Mouse (Mus musculus): ENCODE data around the gene Vmn1r60. TPM values are rescaled to one million over a fixed set of nuclear protein-coding genes. Genes with fewer than 3 reads are reported as not detected.
"Not testable (repeated sequence)": the region's sequence is repeated elsewhere in the genome, so short reads cannot be mapped to it uniquely, and the experiment has no call there.

The Vmn1r60 gene
- not detected in 2 replicates for polyA plus RNA-seq (2016; fragmentation: Nextera tagmentation; extraction: Ambion mirVana)

DNA sequence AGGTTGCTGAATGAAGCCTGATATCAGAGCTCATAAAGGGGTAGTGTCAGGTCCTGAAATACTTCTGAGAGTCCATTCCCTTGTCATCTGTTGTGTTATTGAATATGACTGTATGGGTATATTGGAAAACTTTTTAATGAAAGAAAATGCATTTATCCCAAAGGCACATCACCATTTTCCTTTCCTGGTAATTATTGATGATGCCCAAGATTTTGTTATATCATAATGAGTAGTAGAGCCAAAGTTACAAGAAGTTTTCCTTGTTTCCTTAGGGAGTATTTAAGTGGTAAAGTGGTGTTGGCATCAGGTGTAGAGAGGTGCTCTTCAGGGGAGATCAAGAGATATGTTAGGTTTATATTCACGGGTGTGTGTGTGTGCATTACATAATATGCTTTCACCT, at the start of gene Vmn1r60:
Gene Vmn1r60 (minus strand): TSS at position 101 of the 400 bp plus-strand sequence.
- H3K36me3 ChIP-seq (replicated peaks); DNase-seq (ENCODE audit: extremely low spot score, low spot score); H3K27ac ChIP-seq; H3K4me3 ChIP-seq; H3K27me3 ChIP-seq (ENCODE audit: poor library complexity, severe bottlenecking); H3K4me1 ChIP-seq: not testable (repeated sequence)
- H3K9me3 ChIP-seq: peaks cover 12% of the 10 kb centered on the region
- 94% methylated on average over 1 of the region's 1 CpGs for WGBS

DNA sequence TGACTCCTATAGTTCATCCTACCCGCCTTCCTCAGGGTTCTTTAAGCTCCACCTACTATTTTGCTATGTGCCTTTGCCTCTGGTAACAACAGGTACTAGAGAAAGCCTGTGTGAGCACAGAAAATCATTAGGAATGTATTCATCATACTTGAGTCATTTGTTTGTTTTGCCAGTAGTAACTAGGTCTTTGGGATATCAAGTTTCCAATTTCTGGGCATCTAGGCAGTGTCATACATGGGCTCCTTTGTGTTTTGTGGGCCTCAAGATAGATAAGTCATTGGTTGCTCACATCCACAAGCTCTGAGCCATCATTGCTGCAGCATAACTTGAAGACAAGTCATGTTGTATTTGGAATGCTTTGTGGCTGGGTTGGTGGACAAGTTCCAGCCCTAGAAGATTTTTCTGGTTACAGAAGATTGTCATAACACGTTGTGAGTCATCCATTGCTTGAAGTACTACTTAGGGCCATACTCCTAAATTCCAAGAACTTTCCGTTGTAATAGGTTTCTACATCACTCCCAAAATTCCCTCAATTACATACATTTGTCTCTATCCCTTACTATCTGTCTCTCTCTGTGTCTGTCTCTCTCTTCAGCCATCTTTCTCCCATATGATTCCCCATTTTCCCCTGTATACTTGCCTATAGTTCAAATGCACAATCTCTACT, 6.2 kb downstream of the Vmn1r60 start:
- 63% methylated on average over 3 of the region's 3 CpGs for WGBS
- H3K4me3 ChIP-seq; DNase-seq (ENCODE audit: extremely low spot score, low spot score); H3K27ac ChIP-seq; H3K36me3 ChIP-seq (replicated peaks); H3K27me3 ChIP-seq (ENCODE audit: poor library complexity, severe bottlenecking); H3K4me1 ChIP-seq: not testable (repeated sequence)
- H3K9me3 ChIP-seq: peaks cover 39% of the 10 kb centered on the region

DNA sequence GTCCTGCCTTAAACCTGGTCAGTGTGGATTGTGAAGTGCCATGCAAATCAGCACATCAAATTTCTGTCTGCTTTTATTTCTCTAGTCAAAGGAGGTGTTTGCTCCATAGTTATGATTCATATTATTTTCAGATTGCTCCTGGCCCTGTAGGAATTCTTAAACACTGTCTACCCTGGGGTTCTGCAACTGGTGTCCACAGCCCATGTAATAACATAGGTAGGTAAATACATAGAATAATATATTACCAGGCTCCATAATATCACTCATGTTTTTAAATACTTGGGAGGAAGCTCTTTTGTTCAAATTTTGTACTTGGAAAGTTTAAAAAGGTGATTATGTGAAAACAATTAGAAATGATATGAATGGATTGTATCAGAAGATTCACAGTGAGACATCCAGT, 53.3 kb downstream of the Vmn1r60 start, which contains the start of gene Vmn2r28:
Gene Vmn2r28 (minus strand): TSS at position 101 of the 400 bp plus-strand sequence.
- H3K36me3 ChIP-seq (replicated peaks); DNase-seq (ENCODE audit: extremely low spot score, low spot score): not testable (repeated sequence)

More for the DNA sequence above, 53.3 kb downstream of the Vmn1r60 start, which contains the start of gene Vmn2r28:
- H3K27me3 ChIP-seq (ENCODE audit: poor library complexity, severe bottlenecking); H3K4me3 ChIP-seq; H3K9me3 ChIP-seq; H3K27ac ChIP-seq; H3K4me1 ChIP-seq: not testable (repeated sequence)

Other genes starting within 250 kb of the Vmn1r60 start
- gene Gm5065, start 196.8 kb downstream of the Vmn1r60 start, polyA plus RNA-seq (2016; fragmentation: Nextera tagmentation; extraction: Ambion mirVana): not detected in 2 replicates
- not detected in 2 replicates for gene Nlrp2, start 196.3 kb downstream of the Vmn1r60 start, polyA plus RNA-seq (2016; fragmentation: Nextera tagmentation; extraction: Ambion mirVana)
- gene Vmn1r58, start 133.9 kb downstream of the Vmn1r60 start, polyA plus RNA-seq (2016; fragmentation: Nextera tagmentation; extraction: Ambion mirVana): not detected in 2 replicates
- not detected in 2 replicates for gene Vmn1r59, start 90.5 kb downstream of the Vmn1r60 start, polyA plus RNA-seq (2016; fragmentation: Nextera tagmentation; extraction: Ambion mirVana)
- gene Vmn2r28, start 53.4 kb downstream of the Vmn1r60 start, polyA plus RNA-seq (2016; fragmentation: Nextera tagmentation; extraction: Ambion mirVana): not detected in 2 replicates
- not detected in 2 replicates for gene Vmn1r61, start 66.0 kb upstream of the Vmn1r60 start, polyA plus RNA-seq (2016; fragmentation: Nextera tagmentation; extraction: Ambion mirVana)
- gene Vmn1r62, start 126.3 kb upstream of the Vmn1r60 start, polyA plus RNA-seq (2016; fragmentation: Nextera tagmentation; extraction: Ambion mirVana): not detected in 2 replicates

Data from forebrain, embryonic 10.5 days (tissue).